Mouse (Mus musculus) liver, embryonic 14.5 days (tissue): Measurements from ENCODE around the gene Vsir.

ENCODE experiments used
- CTCF ChIP-seq: IDR thresholded peaks from 2 replicates; pipeline ENCODE4 v1.5.1; 2016; ENCODE audit warnings: antibody characterized with exemption, low read depth, control low read depth
- EP300 ChIP-seq: IDR thresholded peaks from 2 replicates; pipeline ENCODE4 v1.6.1; 2016; ENCODE audit warnings: antibody characterized with exemption, low read depth

- TF ChIP-seq CTCF (no peak), EP300 (no peak)
These were observed 595 bp upstream of the Vsir start for GRCm38 (mm10) chr10:60346056-60346455.
